Mouse (Mus musculus): Measurements from ENCODE around the gene Mtmr14. TPM values are rescaled to one million over a fixed set of nuclear protein-coding genes. Genes with fewer than 3 reads are reported as not detected.

Mtmr14 gene
- polyA plus RNA-seq, 1 experiment from 2014 or later = 44.2 TPM

DNA sequence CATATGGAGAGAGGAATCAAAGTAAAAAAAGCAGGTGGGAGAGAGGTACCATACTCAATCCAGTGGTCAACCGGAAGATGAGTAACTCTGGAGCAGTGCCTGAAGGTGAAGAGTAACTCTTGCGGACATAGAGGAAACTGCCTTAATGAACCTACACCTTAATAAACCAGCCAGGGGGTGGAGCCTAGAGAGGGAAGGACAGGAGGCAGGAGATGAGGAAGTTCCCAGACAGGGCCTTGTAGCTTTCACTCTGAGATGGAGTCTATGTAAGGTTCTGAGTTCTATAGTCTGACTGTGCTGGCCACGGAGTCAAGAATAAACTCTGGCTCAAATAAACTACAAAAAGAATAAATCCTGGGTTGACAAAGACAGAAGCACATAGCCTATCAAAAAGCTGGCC is 47.3 kb downstream of the Mtmr14 start:
- no peak overlapping the region for H3K9ac ChIP-seq (ENCODE audit: low read length)
- no peak overlapping the region for H3K27ac ChIP-seq (ENCODE audit: low read depth, low read length)
- no peak overlapping the region for H3K4me2 ChIP-seq
- H3K9me3 ChIP-seq (ENCODE audit: control insufficient read depth, low read length) = no peaks in the 10 kb centered on the region
- H3K4me1 ChIP-seq (ENCODE audit: control insufficient read depth, insufficient read depth, low read length) = peaks cover 7% of the 10 kb centered on the region
- 82% methylated on average over 3 of the region's 3 CpGs for WGBS
- H3K4me3 ChIP-seq (ENCODE audit: low read depth, low read length) = no peak overlapping the region
- DNase-seq (ENCODE audit: low spot score, missing footprints) = peak; percentile 47
- H3K36me3 ChIP-seq (ENCODE audit: control insufficient read depth, insufficient read depth, low read length) = no peaks in the 10 kb centered on the region
- peaks cover 28% of the 10 kb centered on the region for H3K27me3 ChIP-seq (ENCODE audit: control insufficient read depth, insufficient read depth, low read length)
- ATAC-seq (ENCODE audit: low FRiP score) = no peak

DNA sequence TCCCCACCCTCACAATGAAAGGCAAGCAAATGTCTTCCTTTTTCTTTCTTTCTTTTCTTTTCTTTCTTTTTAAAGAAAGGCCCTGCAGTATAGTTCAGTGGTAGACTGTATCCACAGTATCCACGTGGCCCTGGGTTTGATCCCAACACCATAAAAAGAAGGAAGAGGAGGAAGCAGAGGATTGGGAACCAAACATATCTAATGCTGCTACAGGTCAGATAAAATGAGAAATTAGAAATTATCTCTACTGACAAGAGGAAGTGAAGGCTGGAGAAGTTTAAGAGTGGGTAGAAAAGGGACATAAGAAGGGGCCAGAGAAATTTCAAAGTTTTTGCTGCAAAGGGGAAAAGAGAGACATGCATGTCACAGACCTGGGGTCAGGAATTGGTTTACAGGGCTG is 48.7 kb downstream of the Mtmr14 start:
- 57% methylated on average over 1 of the region's 1 CpGs for WGBS
- Histone ChIP-seq H3K4me1 (ENCODE audit: control insufficient read depth, insufficient read depth, low read length) (peaks cover 7% of the 10 kb centered on the region), H3K9ac (ENCODE audit: low read length) (no peak overlapping the region), H3K27ac (ENCODE audit: low read depth, low read length) (no peak overlapping the region), H3K36me3 (ENCODE audit: control insufficient read depth, insufficient read depth, low read length) (no peaks in the 10 kb centered on the region), H3K4me3 (ENCODE audit: low read depth, low read length) (no peak overlapping the region), H3K9me3 (ENCODE audit: control insufficient read depth, low read length) (no peaks in the 10 kb centered on the region), H3K4me2 (no peak overlapping the region), H3K27me3 (ENCODE audit: control insufficient read depth, insufficient read depth, low read length) (peaks cover 28% of the 10 kb centered on the region)
- no peak for ATAC-seq (ENCODE audit: low FRiP score)
- no peak for DNase-seq (ENCODE audit: low spot score, missing footprints)

- Histone ChIP-seq H3K27me3 (ENCODE audit: control insufficient read depth, insufficient read depth, low read length) (peaks cover 24% of the 10 kb centered on the region), H3K4me3 (ENCODE audit: low read depth, low read length) (no peak overlapping the region), H3K9me3 (ENCODE audit: control insufficient read depth, low read length) (no peaks in the 10 kb centered on the region), H3K9ac (ENCODE audit: low read length) (no peak overlapping the region), H3K4me2 (no peak overlapping the region), H3K36me3 (ENCODE audit: control insufficient read depth, insufficient read depth, low read length) (no peaks in the 10 kb centered on the region), H3K27ac (ENCODE audit: low read depth, low read length) (no peak overlapping the region), H3K4me1 (ENCODE audit: control insufficient read depth, insufficient read depth, low read length) (peaks cover 6% of the 10 kb centered on the region)
- ATAC-seq (ENCODE audit: low FRiP score) (no peak), DNase-seq (ENCODE audit: low spot score, missing footprints) (no peak)
- WGBS = 73% methylated on average over 4 of the region's 4 CpGs
Measured at GRCm38 (mm10) chr6:113287236-113287635, 49.6 kb downstream of the Mtmr14 start.

- DNase-seq (ENCODE audit: low spot score, missing footprints) (no peak), ATAC-seq (ENCODE audit: low FRiP score) (no peak)
- WGBS = 91% methylated on average over 15 of the region's 15 CpGs
- H3K4me1 ChIP-seq (ENCODE audit: control insufficient read depth, insufficient read depth, low read length) = no peaks in the 10 kb centered on the region
- H3K4me2 ChIP-seq = no peak overlapping the region
- peaks cover 3% of the 10 kb centered on the region for H3K27me3 ChIP-seq (ENCODE audit: control insufficient read depth, insufficient read depth, low read length)
- H3K9ac ChIP-seq (ENCODE audit: low read length) = no peak overlapping the region
- H3K27ac ChIP-seq (ENCODE audit: low read depth, low read length) = no peak overlapping the region
- H3K9me3 ChIP-seq (ENCODE audit: control insufficient read depth, low read length) = no peaks in the 10 kb centered on the region
- H3K36me3 ChIP-seq (ENCODE audit: control insufficient read depth, insufficient read depth, low read length) = no peaks in the 10 kb centered on the region
- H3K4me3 ChIP-seq (ENCODE audit: low read depth, low read length) = no peak overlapping the region
Measured at GRCm38 (mm10) chr6:113289346-113289745, 51.7 kb downstream of the Mtmr14 start.

- Histone ChIP-seq H3K36me3 (ENCODE audit: control insufficient read depth, insufficient read depth, low read length) (no peaks in the 10 kb centered on the region), H3K27me3 (ENCODE audit: control insufficient read depth, insufficient read depth, low read length) (0 out of 2 replicates have a peak, but pooled peaks cover 2% of the 10 kb centered on the region), H3K9ac (ENCODE audit: low read length) (no peak overlapping the region), H3K9me3 (ENCODE audit: control insufficient read depth, low read length) (no peaks in the 10 kb centered on the region), H3K4me2 (no peak overlapping the region), H3K4me3 (ENCODE audit: low read depth, low read length) (no peak overlapping the region), H3K4me1 (ENCODE audit: control insufficient read depth, insufficient read depth, low read length) (no peaks in the 10 kb centered on the region), H3K27ac (ENCODE audit: low read depth, low read length) (no peak overlapping the region)
- WGBS = 69% methylated on average over 6 of the region's 6 CpGs
- DNase-seq (ENCODE audit: low spot score, missing footprints) (no peak), ATAC-seq (ENCODE audit: low FRiP score) (no peak)
Measured at GRCm38 (mm10) chr6:113290346-113290745, 52.7 kb downstream of the Mtmr14 start.

DNA sequence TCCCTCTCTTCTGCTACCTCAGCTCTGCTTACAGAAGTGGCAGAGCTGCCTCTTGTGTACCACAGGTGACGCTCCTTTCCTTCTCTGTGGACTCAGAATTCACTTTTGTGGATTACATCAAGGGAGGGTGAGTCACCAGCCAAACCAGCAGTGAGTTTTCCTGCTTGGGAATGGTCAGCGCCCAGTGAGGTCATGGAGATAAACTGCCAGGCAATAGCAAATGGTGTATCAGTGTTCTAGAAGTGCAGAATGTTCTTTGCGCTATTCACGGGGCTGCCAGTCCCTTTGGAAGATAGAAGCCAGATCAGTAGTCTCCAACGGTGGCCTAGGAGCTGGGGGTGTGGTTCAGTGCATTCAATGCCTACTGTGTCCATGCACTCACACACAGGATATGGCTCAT is 55.3 kb downstream of the Mtmr14 start:
- H3K36me3 ChIP-seq (ENCODE audit: control insufficient read depth, insufficient read depth, low read length) = no peaks in the 10 kb centered on the region
- no peaks in the 10 kb centered on the region for H3K9me3 ChIP-seq (ENCODE audit: control insufficient read depth, low read length)
- no peaks in the 10 kb centered on the region for H3K27me3 ChIP-seq (ENCODE audit: control insufficient read depth, insufficient read depth, low read length)
- no peak overlapping the region for H3K4me2 ChIP-seq
- H3K27ac ChIP-seq (ENCODE audit: low read depth, low read length) = no peak overlapping the region
- no peak overlapping the region for H3K9ac ChIP-seq (ENCODE audit: low read length)
- no peak overlapping the region for H3K4me3 ChIP-seq (ENCODE audit: low read depth, low read length)
- 78% methylated on average over 5 of the region's 5 CpGs for WGBS
- no peak for DNase-seq (ENCODE audit: low spot score, missing footprints)
- H3K4me1 ChIP-seq (ENCODE audit: control insufficient read depth, insufficient read depth, low read length) = no peaks in the 10 kb centered on the region
- ATAC-seq (ENCODE audit: low FRiP score) = no peak

DNA sequence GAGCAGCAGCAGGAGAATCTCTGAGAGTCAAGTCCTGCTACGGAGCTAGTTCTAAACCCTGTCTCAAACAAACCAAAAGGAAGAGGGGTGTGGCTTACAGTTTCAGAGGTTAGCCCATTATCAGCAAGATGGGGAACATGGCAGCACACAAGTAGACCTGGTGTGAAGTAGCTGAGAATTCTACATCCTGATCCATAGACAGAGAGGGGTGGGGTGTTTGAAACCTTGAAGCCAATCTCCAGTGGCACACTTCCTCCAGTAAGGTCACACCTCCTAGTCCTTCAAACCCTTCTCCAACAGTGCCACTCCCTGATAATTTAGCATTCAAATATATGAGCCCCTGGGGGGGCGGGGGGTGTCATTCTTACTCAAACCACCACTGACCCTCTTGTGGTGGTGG is 58.4 kb downstream of the Mtmr14 start:
- H3K27ac ChIP-seq (ENCODE audit: low read depth, low read length) = no peak overlapping the region
- H3K4me3 ChIP-seq (ENCODE audit: low read depth, low read length) = no peak overlapping the region
- no peak overlapping the region for H3K9ac ChIP-seq (ENCODE audit: low read length)
- H3K36me3 ChIP-seq (ENCODE audit: control insufficient read depth, insufficient read depth, low read length) = no peaks in the 10 kb centered on the region
- no peak for DNase-seq (ENCODE audit: low spot score, missing footprints)
- no peak for ATAC-seq (ENCODE audit: low FRiP score)
- WGBS = 87% methylated on average over 2 of the region's 2 CpGs
- H3K27me3 ChIP-seq (ENCODE audit: control insufficient read depth, insufficient read depth, low read length) = no peaks in the 10 kb centered on the region
- no peak overlapping the region for H3K4me2 ChIP-seq
- no peaks in the 10 kb centered on the region for H3K4me1 ChIP-seq (ENCODE audit: control insufficient read depth, insufficient read depth, low read length)
- H3K9me3 ChIP-seq (ENCODE audit: control insufficient read depth, low read length) = no peaks in the 10 kb centered on the region

DNA sequence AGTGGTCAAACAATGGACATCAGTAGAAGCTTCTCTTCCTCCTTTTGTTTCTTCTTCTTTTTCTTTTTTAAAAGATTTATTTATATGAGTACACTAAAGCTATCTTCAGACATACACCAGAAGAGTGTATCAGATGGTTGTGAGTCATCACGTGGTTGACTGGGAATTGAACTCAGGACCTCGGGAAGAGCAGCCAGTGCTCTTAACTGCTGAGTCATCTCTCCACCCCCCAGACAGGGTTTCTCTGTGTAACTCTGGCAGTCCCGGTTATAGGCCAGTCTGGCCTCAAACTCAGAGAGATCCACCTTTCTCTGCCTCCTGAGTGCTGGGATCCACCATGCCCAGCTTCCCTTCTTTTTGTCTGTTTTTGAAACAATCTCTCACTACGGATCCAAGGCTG is 59.0 kb downstream of the Mtmr14 start:
- no peaks in the 10 kb centered on the region for H3K36me3 ChIP-seq (ENCODE audit: control insufficient read depth, insufficient read depth, low read length)
- no peak for ATAC-seq (ENCODE audit: low FRiP score)
- H3K4me1 ChIP-seq (ENCODE audit: control insufficient read depth, insufficient read depth, low read length) = no peaks in the 10 kb centered on the region
- WGBS = 78% methylated on average over 4 of the region's 4 CpGs
- no peaks in the 10 kb centered on the region for H3K27me3 ChIP-seq (ENCODE audit: control insufficient read depth, insufficient read depth, low read length)
- H3K9me3 ChIP-seq (ENCODE audit: control insufficient read depth, low read length) = no peaks in the 10 kb centered on the region
- no peak for DNase-seq (ENCODE audit: low spot score, missing footprints)
- H3K4me2 ChIP-seq = no peak overlapping the region
- no peak overlapping the region for H3K4me3 ChIP-seq (ENCODE audit: low read depth, low read length)
- no peak overlapping the region for H3K9ac ChIP-seq (ENCODE audit: low read length)
- no peak overlapping the region for H3K27ac ChIP-seq (ENCODE audit: low read depth, low read length)

DNA sequence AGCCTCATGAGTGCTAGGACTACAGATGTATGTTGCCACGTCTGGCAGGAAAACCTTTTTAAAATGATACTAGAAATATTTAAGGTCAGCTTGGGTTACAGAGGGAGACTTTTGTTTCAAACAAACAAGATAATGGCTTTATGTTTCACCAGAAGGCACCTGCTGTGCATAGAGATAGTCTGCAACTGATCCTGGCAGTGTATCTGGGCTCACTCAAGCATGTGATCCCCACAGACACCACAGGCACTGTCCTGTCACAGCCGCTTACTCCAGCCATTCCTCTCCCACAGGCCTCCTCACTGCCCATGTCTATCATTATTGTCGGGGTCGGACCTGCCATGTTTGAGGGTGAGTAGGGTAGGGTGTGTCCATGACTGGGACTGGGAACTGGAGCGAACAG is 63.7 kb downstream of the Mtmr14 start:
- no peaks in the 10 kb centered on the region for H3K27me3 ChIP-seq (ENCODE audit: control insufficient read depth, insufficient read depth, low read length)
- no peaks in the 10 kb centered on the region for H3K9me3 ChIP-seq (ENCODE audit: control insufficient read depth, low read length)
- no peaks in the 10 kb centered on the region for H3K36me3 ChIP-seq (ENCODE audit: control insufficient read depth, insufficient read depth, low read length)
- H3K4me2 ChIP-seq = no peak overlapping the region
- DNase-seq (ENCODE audit: low spot score, missing footprints) = no peak
- no peak for ATAC-seq (ENCODE audit: low FRiP score)
- no peak overlapping the region for H3K27ac ChIP-seq (ENCODE audit: low read depth, low read length)
- 80% methylated on average over 5 of the region's 5 CpGs for WGBS
- no peak overlapping the region for H3K9ac ChIP-seq (ENCODE audit: low read length)
- peaks cover 4% of the 10 kb centered on the region for H3K4me1 ChIP-seq (ENCODE audit: control insufficient read depth, insufficient read depth, low read length)
- H3K4me3 ChIP-seq (ENCODE audit: low read depth, low read length) = no peak overlapping the region

- Histone ChIP-seq H3K4me2 (no peak overlapping the region), H3K4me1 (ENCODE audit: control insufficient read depth, insufficient read depth, low read length) (peaks cover 4% of the 10 kb centered on the region), H3K27me3 (ENCODE audit: control insufficient read depth, insufficient read depth, low read length) (no peaks in the 10 kb centered on the region), H3K9ac (ENCODE audit: low read length) (no peak overlapping the region), H3K4me3 (ENCODE audit: low read depth, low read length) (no peak overlapping the region), H3K9me3 (ENCODE audit: control insufficient read depth, low read length) (no peaks in the 10 kb centered on the region), H3K36me3 (ENCODE audit: control insufficient read depth, insufficient read depth, low read length) (no peaks in the 10 kb centered on the region), H3K27ac (ENCODE audit: low read depth, low read length) (no peak overlapping the region)
- no peak for DNase-seq (ENCODE audit: low spot score, missing footprints)
- no peak for ATAC-seq (ENCODE audit: low FRiP score)
- 31% methylated on average over 3 of the region's 3 CpGs for WGBS
Measured at GRCm38 (mm10) chr6:113302258-113302657, 64.6 kb downstream of the Mtmr14 start.
